Mouse (Mus musculus) retina, embryonic 14.5 days (tissue): ENCODE results near the gene Kremen2.
"Not testable (repeated sequence)": the region's sequence is repeated elsewhere in the genome, so short reads cannot be mapped to it uniquely, and the experiment has no call there.

ENCODE experiments used
- DNase-seq: peaks from one replicate; pipeline ENCODE4 v3.0.0-alpha.2; 2015; ENCODE audit warnings: low spot score

Kremen2 gene

DNA sequence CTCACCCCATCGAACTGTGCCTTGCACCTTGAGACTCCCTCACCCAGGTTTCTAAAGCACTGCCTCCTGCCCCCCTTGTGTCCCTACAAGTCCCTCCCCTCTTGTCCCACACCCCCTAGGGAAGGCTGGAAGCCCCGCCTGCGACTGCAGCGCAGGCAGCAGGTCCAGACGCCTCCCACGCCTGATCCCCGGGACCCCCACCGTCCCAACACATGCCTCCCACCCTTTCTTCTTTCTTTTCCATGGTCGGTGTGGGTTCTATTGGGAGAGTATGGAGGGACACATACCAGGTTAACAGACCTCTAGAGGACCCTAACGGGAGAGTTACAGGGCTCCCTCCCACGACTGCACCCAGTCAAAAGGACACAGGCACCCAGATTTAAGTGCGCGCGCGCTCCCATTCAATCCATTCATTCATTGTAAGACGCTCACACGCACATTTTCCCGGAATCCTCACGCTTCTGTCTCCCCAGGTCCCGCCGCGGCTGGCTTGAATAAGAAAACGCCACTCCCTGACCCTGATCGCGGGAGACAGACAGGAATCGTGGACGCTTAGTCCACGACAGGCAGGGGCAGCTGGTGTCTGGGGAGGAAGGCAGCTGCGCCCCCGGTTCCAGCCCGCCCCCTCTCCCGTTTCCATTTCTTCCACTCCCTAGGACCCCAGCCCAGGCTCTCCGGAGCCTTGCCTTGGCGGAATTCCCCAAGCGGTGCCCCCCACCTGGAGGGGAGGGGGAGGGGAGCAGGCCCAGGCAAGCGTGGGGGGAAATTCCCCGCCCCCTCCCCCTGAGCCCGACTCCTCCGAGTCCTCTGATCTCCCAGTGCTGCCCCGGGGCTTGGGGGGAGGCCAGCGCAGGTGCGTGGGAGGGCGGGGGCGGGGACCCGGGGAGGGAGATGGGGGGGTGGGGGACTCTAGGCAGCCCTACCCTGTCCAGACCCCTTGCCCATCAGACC, at the start of gene Kremen2:
Gene Kremen2 (minus strand): TSS at position 533 of the 951 bp plus-strand sequence.
- peak; percentile 41 for DNase-seq

DNA sequence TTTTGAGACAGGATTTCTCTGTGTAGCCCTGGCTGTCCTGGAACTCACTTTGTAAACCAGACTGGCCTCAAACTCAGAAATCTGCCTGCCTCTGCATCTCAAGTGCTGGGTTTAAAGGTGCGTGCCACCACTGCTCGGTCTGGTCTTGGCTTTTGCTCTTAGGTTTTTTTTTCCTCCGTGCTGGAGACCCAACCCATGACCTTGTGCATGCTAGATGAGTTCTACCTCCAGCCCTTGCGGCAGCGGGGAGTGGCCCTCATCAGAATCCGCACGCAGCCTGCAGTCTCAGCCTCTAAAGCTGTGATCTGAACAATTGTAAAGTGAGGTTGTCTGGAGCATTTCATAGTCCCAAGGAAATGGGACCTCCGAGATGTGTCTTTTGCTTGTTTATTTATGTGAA, 49.7 kb upstream of the Kremen2 start:
- DNase-seq, result no peak

DNA sequence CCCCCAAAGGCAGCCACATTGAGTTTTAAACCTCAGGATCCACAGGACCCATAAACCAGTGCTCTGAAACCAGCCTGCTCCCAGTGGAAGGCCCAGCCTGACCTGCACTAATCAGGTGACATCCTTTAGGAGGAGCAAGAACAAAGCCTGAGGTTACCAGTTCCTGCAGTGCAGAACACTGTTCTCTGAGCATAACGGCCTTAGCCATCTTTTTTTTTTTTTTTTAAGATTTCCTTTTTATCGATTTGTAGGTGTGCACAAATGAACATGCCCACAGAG, 45.4 kb upstream of the Kremen2 start:
- DNase-seq, result no peak

DNA sequence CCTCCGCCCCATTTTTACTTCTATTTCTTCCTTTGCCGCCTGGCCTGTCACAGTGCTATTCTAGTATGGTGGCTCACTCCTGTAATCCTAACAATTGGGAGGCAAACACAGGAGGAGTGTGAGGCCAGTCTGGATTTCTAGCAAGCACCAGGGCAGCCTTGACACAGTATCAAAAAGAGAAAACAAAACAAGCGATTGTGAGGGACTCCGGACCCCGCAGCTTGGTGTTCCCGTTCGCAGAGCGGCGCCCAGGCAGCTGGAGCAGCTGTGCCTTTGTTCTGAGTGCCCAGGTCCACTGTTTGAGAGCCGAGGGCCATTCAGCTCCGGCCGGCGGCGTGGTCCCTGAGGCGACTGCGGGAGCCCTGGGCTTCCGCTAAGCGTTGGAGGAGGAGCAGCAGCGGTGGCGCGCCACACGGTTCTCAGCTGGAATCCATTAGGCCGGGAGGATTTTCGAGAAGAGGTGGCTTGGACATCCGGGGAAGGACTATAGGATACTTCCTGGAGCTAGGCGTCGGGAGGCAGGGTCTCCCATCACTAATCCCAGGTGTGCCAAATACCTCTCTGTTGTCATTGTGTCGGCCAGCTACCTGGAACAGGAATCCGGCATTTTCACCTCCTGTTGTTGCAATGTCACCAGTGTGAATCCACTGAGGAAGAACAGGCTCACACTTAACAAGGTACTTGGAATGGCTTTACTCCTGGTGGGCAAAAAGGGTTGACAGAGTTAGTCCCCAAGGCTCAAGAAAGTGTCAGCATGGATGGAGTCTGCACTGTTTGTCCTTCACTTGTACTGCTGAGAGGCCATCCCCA, 44.8 kb upstream of the Kremen2 start, which contains the start of gene Srrm2:
Gene Srrm2 (plus strand): TSS at position 264 of the 810 bp plus-strand sequence.
- DNase-seq, result peak; percentile 76

DNA sequence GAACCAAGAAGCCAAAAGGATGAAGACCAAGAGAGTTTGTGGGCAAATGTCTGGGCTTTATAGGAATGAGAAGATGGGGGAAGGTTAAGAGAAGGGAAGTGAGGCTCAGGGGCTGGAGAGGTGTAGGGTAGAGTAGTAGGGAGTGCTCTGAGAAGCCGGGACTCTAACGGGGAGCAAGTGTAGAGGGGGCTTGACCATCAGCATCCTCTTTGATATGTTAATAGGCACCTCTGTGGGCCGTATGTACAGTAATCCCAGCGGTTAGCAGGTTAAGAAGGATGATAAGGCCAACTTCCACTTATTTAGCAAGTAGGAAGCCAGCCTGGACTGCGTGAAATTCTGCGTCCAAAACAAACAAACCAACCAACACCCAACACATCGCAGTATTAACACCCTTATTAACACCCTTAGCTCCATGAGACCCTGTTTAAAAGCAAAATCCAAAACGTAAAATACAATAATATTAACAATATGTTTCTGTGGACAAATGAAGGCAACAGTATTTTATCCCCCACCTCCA, 44.2 kb upstream of the Kremen2 start:
- DNase-seq, result no peak

DNA sequence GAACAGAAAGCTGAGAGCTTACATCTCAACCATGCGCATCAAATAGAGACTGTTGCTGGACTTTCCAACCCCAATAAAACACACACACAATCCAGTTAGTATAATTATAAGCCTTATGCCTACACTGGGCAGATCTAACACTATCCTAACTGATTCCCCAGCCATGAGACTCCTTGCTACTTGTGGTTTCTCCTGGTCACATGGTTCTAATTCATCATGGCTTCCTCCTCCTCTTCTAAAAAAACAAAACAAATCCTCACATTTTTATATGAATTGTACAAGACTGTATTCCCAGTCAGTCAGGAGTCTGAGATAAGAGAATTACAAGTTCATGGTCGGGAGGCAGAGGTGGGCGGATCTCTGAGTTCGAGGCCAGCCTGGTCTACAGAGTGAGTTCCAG, 43.3 kb upstream of the Kremen2 start:
- no peak for DNase-seq

DNA sequence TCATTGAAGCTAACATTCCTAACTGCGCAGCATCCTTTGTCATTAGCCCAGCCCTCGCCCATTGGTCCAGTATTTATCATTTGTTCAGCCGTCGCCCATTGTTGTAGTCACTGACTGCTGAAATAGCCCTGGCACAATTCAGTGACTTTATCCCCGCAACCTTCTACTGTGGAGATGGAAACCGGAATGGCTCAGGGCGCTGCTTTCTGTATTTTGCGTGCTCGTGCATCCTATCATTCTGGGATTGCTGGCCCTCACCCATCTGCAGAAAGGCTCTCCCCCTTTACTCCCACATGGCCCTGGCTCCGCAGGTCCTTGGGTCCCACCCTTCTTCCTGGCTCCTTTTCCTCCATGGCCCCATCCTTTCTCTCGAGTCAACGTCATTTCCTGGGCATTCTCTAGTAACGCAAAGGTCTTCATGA, 40.9 kb upstream of the Kremen2 start:
- DNase-seq, result peak; percentile 59

DNA sequence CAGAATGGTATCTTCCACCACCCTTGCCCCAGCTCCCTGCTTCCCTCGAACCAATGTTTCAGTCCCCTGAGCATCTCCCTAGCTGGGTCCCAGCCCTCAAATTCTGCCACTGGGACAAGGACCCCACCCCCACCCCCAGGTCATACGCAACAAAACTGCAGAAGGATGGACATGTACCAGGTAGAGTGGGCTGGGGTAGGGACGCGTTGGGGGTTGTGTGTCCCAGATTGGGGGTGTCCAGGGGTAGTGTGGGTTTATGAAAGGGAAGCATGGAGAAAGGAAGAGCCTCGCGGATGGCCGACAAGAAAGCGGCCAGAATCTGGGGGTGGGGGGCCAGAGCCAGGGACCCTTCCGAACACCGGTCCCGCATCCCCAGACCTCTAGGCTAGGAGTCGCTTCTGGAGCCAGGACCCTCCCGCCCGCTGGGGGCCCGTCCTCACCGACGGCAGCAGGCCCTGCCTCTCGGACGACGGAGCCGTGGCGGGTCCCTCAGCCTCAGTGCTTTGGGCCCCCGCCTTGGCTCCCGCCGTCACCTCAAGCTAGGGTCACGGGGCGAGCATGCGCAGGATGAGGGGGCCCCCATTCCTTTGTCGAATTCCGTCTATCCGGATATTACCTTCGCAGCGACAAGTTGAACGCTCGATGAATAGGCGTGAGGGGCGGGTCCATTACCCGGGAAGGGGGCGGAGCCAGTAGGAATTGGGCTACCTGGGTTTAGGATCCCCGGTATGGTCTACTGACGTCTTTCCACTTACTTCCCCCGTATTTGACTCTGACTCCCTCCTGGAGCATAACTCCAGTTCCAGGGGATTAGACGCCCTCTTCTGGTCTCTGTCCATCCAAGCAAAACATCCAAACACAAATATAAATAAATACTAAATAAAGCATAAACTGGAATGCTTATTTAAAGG, 40.2 kb upstream of the Kremen2 start, which contains the start of gene Flywch2:
Gene Flywch2 (minus strand): TSS at position 521 of the 911 bp plus-strand sequence.
- DNase-seq, result peak; percentile 89

DNA sequence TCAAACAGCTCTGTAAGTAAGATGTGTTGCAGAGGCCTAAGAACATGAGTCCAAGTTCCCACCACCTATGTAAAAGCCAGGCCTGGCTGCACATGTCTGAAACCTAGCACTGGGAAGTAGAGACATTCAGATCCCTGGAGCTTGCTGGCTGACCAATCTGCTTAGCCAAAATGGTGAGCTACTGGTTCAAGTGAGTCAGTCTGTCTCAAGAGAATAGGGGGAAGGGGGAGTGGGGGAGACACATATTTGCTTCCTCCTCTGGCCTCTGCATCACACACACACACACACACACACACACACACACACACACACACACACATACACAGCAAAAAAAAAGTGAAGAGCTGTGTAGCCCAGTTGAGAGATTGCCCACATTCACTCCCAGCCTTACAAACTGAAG, 37.7 kb upstream of the Kremen2 start:
- no peak for DNase-seq

DNA sequence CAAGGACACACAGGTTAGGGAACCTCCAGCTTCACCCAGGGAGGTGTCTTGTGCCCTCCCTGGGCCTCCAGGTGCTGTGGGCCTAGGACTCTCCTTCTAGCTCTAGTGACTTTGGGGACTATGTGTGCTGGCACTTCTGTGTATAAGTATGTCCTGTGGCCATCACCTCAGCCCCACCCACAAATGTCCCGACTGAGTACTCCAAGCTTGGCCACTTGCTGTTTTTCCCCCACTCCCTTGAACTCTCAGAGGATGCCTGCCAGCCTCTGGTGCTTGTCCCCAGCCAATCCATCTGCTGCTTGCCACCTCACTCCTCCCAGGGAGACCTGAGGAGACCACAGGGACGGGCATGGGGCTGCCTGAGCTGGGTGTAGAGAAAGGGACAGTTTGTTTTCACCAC, 32.8 kb upstream of the Kremen2 start:
- DNase-seq, result no peak

DNA sequence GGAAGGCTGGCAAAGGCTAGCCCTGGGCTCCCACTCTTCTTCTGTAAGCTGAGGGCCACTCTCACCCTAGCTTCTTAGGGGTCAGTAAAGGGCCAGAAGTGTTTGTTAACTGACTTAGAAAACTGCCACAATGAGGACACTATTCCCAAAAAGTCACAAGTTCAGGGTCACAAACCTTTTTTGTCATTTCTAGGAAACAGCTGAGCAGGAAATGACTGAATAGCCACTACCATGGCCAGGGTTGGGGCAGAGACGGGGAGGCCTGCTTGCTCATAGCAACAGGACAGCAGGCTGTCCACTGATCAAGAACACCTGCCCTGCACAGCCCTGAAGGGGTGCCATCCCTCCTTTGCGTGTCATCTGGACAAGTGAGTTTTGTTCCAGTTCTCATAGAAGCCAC, 31.5 kb upstream of the Kremen2 start:
- DNase-seq, result no peak

DNA sequence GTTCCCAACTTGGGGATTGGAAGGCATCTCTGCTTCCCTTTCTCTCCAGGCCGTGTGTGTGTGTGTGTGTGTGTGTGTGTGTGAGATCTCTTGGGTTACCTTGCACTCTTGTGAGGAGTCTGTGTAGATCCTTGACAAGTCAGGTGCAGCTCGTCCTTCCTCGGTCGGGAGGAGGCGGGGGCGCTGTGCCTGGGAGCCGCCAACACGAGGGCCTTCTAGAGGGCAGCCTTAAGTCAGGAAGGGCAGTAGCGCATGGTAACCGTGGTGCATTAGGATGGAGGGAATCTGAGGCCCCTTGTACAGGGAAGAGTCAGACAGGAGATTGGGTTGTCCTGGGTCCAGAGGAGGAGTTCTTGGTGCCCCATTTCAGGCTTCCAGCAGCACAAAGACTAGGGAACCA, 30.6 kb upstream of the Kremen2 start:
- DNase-seq, result no peak

DNA sequence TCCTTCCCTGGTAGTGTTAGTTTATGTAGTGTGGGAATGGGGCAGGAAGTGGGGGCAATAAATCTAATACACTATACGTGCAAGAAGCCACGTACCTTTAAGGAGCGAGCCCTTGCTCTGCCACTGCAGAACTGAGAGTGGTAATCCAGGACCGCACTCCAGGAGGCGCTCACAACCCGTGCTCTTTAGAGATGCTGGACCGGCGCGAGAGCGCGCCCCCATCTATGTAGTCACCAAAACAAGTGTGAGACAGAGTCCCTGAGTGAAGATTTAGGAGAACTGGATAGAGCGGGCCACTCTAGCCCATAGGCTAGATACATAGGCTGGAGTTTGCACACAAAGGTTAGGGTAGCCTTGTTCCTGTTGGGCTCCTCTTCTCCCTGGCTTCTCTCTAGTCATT, 28.5 kb upstream of the Kremen2 start:
- DNase-seq, result peak; percentile 85

DNA sequence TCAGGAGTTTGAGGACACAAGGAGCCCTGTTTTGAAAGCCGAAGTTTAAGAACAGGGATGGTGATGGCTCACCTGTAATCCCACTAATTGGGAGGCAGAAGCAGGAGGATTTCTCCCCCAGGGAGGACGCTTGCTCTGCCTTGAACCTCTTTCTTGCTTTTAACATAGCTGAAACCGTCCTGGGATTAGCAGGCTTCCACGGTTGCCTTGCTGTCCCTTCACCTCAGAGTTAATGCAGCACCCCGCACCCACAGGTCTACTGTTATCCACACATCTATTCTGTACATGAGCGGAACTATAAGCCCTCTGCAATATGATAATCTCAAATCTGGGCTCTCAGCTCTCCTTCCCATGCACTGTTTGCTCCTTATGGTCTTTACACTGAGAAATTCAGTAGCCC, 28.0 kb upstream of the Kremen2 start:
- no peak for DNase-seq

DNA sequence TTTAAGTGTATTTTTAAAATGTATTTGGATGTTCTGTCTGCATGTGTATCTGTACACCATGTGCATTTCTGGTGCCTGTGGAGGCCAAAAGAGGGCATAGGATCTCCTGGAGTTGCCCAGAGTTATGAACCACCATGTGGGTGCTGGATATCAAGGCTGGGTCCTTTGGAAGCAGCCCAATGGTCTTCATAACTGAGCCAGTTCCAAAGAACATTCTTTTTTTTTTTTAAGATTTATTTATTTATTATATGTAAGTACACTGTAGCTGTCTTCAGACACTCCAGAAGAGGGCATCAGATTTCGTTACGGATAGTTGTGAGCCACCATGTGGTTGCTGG, 26.6 kb upstream of the Kremen2 start:
- not testable (repeated sequence) for DNase-seq

DNA sequence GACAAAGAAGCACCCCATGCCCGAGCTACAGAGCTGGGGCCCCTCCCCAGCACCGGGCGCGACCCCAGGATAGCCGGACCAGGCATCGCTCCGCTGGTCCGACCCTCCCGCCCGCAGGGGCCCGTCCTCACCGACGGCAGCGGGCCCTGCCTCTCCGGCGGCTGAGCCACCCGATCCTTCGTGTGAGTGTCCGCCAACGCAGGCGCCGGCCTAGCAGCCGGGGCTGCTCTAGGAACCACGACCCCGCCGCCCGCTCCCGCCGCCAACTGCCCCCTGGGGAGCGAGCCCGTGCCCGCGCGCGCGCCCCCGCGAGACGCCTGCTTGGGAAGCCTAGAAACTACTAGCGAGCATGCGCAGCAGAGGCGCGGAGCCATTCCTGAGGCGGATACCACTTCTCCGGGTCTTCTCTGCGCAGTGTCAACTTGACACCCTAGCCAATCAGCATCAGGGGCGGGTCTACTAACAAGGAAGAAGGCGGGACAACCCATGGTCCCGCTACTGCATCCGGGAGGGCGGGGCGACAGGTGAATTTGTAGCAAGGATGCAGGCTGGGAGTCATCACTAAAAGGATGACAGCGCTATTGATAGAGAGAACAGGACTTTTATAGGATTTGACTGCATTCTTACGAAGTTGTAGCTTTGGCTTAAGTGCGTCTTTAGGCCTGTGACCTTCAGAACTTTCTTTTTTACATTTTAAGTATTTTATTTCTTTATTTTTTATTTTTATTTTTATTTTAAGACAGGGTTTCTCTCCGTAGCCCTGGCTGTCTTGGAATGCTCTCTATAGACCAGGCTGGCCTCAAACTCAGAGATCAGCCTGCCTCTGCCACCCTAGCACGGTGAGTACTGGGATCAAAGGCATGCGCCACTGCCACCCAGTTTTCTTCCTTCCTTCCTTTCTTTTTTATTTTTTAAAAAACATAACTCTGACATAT, 25.9 kb upstream of the Kremen2 start, which contains the start of gene Flywch1:
Gene Flywch1 (minus strand): TSS at position 319 of the 935 bp plus-strand sequence.
- peak; percentile 98 for DNase-seq

DNA sequence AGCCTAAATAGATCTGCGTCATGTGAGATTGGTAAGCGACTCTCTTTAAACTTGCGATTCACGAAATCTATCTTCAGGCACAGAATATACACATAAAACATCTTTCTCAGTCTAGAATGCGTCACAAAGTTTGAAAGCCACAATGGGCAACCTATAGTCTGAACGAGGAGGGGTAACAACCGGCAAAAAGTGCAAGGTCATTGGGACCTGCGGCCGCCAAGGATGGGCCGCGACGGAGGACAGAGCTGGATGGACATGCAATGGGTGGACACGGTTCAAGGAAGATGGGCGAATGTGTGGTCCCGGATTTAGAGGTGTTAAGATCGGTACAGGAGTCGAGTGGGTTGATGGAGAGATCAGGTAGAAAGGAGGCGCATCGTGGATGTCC, 25.3 kb upstream of the Kremen2 start:
- DNase-seq, result no peak

DNA sequence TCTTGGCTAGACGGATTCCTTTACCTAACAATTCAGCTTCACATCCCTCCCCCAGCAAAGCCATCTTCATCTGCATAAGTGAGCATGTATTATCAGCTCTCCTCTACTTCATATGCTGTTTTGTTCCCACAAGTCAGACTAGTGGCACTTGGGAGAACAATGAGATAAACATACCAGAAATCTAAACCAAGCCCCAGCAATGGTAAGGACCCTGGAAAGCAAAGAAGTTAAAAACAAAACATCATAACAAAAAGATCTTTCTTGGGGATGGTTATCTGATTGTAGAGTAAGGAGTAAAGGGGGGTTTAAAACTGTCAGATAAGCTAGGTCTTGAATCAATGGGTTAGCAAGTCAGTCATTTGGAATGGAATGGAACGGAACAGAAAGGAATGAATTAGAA, 24.9 kb upstream of the Kremen2 start:
- DNase-seq, result peak; percentile 9

DNA sequence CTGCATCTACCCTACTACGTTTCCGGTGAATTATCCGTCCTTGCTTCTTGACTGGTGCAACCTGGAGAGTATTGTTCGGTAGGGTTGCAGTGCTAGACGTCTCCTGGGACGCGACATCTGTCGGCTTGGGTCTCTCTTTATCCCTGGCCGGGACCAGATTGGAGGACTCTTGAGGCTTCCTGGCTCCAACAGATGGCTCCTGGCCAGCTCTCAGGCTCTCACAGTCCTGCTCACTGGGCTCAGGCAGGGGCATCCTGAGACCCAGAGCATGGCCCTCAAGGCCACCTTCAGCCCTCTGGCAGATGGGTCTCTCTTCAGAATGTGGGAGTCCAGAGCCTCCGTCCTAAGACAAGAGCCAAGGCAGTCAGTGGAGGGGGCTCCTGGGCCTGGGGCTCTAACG, 17.3 kb upstream of the Kremen2 start:
- DNase-seq, result no peak

DNA sequence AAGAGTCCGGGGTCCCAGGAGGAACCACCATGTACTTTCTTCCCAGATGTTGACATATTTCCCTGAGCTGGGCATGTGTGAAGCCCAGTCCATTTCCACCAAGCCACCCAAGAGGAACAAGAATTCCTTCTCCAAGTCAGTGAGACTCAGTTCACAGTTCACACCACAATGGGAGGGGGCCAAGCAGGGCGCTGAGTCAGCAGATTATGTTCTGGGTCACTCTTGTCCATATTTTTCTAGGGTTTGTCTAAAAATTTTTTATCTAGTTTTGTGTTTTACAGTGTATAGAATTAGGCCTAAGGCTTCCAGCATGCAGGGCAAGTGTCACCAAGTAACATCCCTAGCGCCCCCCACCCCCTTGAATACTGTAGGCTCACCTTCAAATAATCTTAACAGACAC, 15.5 kb upstream of the Kremen2 start:
- no peak for DNase-seq

DNA sequence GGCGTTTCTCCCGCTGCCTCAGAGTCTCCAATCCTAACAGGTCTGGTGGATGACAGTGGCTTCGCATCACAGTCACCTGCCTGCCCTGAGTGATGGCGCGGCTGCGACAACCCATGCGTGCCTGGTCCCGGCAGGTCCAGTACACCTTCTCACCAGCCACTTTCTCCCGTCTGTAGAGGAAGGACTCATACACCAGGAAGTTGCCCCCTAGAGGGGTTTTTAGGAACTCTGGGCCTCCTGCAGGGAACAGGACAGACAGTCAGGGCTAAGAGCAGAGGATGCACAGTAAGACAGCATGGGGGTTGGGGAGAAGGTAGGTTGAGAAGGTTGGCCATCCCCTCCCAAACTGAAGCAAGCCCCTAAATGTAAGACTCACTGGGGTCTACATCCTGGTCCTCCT, 14.6 kb upstream of the Kremen2 start:
- no peak for DNase-seq
